Mouse (Mus musculus) hindbrain, postnatal 0 days (tissue): Measurements from ENCODE around the gene Btbd7. TPM values are rescaled to one million over a fixed set of nuclear protein-coding genes. Genes with fewer than 3 reads are reported as not detected.

Experiments
- ATAC-seq: fragments of 200-750 bp; cut with Nextera tagmentation; 2 replicates; pipeline ENCODE4 v1.8.0; 2017; ENCODE audit warnings: mild to moderate bottlenecking, moderate TSS enrichment, moderate library complexity
- DNase-seq: peaks from one replicate; pipeline ENCODE4 v3.0.0-alpha.2; 2015; ENCODE audit warnings: low spot score
- H3K27ac ChIP-seq: fragments of 300-500 bp; sonication (generic); 2 replicates; pipeline ENCODE4 v1.5.1; 2014; ENCODE audit warnings: mild to moderate bottlenecking
- H3K27me3 ChIP-seq: fragments of 300-500 bp; sonication (generic); 2 replicates; pipeline ENCODE4 v1.6.1; 2014; ENCODE audit warnings: low read length, mixed read lengths; ENCODE audit not compliant: insufficient read depth
- H3K36me3 ChIP-seq: fragments of 300-500 bp; sonication (generic); 2 replicates; pipeline ENCODE4 v1.6.1; 2014; ENCODE audit warnings: low read length, mixed read lengths; ENCODE audit not compliant: insufficient read depth
- H3K4me1 ChIP-seq: fragments of 300-500 bp; sonication (generic); 2 replicates; pipeline ENCODE4 v1.6.1; 2014; ENCODE audit warnings: antibody characterized with exemption, low read length, mixed read lengths; ENCODE audit not compliant: insufficient read depth
- H3K4me2 ChIP-seq: fragments of 300-500 bp; sonication (generic); 2 replicates; pipeline ENCODE4 v1.6.1; 2014; ENCODE audit warnings: low read depth, mild to moderate bottlenecking, low read length, moderate library complexity, mixed read lengths
- H3K4me3 ChIP-seq: fragments of 300-500 bp; sonication (generic); 2 replicates; pipeline ENCODE4 v1.5.1; 2014; ENCODE audit warnings: low read length
- H3K9ac ChIP-seq: fragments of 300-500 bp; sonication (generic); replicated peaks from 2 replicates; pipeline ENCODE4 v1.6.1; 2014; ENCODE audit warnings: mild to moderate bottlenecking, low read length, moderate library complexity, mixed read lengths
- H3K9me3 ChIP-seq: fragments of 300-500 bp; sonication (generic); 2 replicates; pipeline ENCODE4 v1.6.1; 2016; ENCODE audit warnings: low read length, mixed read lengths
- CTCF ChIP-seq: IDR thresholded peaks from 2 replicates; pipeline ENCODE4 v1.5.1; 2016; ENCODE audit warnings: antibody characterized with exemption, control low read depth, low read depth
- WGBS: fragments of 180-500 bp; shearing (Covaris S2); extraction: QIAGEN DNeasy Blood & Tissue Kit; methylation state at CpG from one replicate; pipeline ENCODE4 v1.1.7; 2014; 5-methylcytosine and 5-hydroxymethylcytosine counted together
- polyA plus RNA-seq: library from polyadenylated mRNA; unstranded; fragments of >200 nt; fragmentation: Nextera tagmentation; extraction: Ambion mirVana; gene quantifications from 2 replicates; pipeline ENCODE4 v1.2.1, GENCODE M21; 2015
- total RNA-seq: library from RNA; depleted of rRNA; stranded (reverse); fragments of >200 nt; gene quantifications from 2 replicates; pipeline ENCODE4 v1.2.3, GENCODE M21; 2014; rRNA removed

Btbd7 gene
- total RNA-seq (27.3 and 30.9 TPM in 2 replicates), polyA plus RNA-seq (9.7 TPM in 2 replicates)

- no peaks in the 10 kb centered on the region for H3K9me3 ChIP-seq
- no peaks in the 10 kb centered on the region for H3K36me3 ChIP-seq
- under 1% methylated on average over 61 of the region's 95 CpGs for WGBS
- H3K4me3 ChIP-seq, result peak within 1 kb of the TSS; percentile 64
- peak within 1 kb of the TSS; percentile 96 for H3K9ac ChIP-seq
- DNase-seq, result peak; percentile 99
- peak; percentile 97 for ATAC-seq
- H3K4me2 ChIP-seq, result peak within 1 kb of the TSS; percentile 86
- H3K27ac ChIP-seq, result peak within 1 kb of the TSS; percentile 96
- H3K27me3 ChIP-seq, result no peaks in the 10 kb centered on the region
- no peak for TF ChIP-seq CTCF
- no peaks in the 10 kb centered on the region for H3K4me1 ChIP-seq
These were observed at the start of gene Btbd7 for GRCm38 (mm10) chr12:102878031-102878823. TSS of gene Btbd7 (minus strand) at chr12:102878471.

GRCm38 (mm10) chr12:102916073-102916472 lies 37.8 kb upstream of the Btbd7 start:
- DNase-seq (no peak), ATAC-seq (no peak)
- H3K36me3 ChIP-seq, result no peaks in the 10 kb centered on the region
- H3K4me2 ChIP-seq, result no peak overlapping the region
- H3K9me3 ChIP-seq, result no peaks in the 10 kb centered on the region
- no peak for TF ChIP-seq CTCF
- no peaks in the 10 kb centered on the region for H3K4me1 ChIP-seq
- H3K27ac ChIP-seq, result no peak overlapping the region
- 84% methylated on average over 2 of the region's 2 CpGs for WGBS
- H3K27me3 ChIP-seq, result no peaks in the 10 kb centered on the region
- no peak overlapping the region for H3K9ac ChIP-seq
- no peak overlapping the region for H3K4me3 ChIP-seq

- Histone ChIP-seq H3K27ac (no peak overlapping the region), H3K36me3 (no peaks in the 10 kb centered on the region), H3K4me2 (no peak overlapping the region), H3K4me1 (no peaks in the 10 kb centered on the region), H3K27me3 (no peaks in the 10 kb centered on the region), H3K9ac (no peak overlapping the region), H3K9me3 (no peaks in the 10 kb centered on the region), H3K4me3 (no peak overlapping the region)
- 40% methylated on average over 3 of the region's 3 CpGs for WGBS
- no peak for TF ChIP-seq CTCF
- 0 out of 2 replicates have a peak, but pooled peaks have one; percentile 56 for ATAC-seq
- peak; percentile 39 for DNase-seq
These were observed 29.9 kb upstream of the Btbd7 start for GRCm38 (mm10) chr12:102908191-102908590.

GRCm38 (mm10) chr12:102899091-102899490 lies 20.8 kb upstream of the Btbd7 start, which contains the start of gene Cox8c:
TSS of gene Cox8c (plus strand) at chr12:102899316.
- H3K4me2 ChIP-seq, result no peak within 1 kb of the TSS
- no peaks in the 10 kb centered on the region for H3K27me3 ChIP-seq
- H3K27ac ChIP-seq, result no peak within 1 kb of the TSS
- H3K36me3 ChIP-seq, result no peaks in the 10 kb centered on the region
- no peaks in the 10 kb centered on the region for H3K9me3 ChIP-seq
- no peaks in the 10 kb centered on the region for H3K4me1 ChIP-seq
- no peak for TF ChIP-seq CTCF
- H3K9ac ChIP-seq, result no peak within 1 kb of the TSS
- H3K4me3 ChIP-seq, result no peak within 1 kb of the TSS
- DNase-seq (no peak), ATAC-seq (no peak)
- WGBS, result 94% methylated on average over 17 of the region's 17 CpGs

GRCm38 (mm10) chr12:102888568-102888967 lies 10.3 kb upstream of the Btbd7 start:
- Histone ChIP-seq H3K4me3 (no peak overlapping the region), H3K9ac (no peak overlapping the region), H3K9me3 (no peaks in the 10 kb centered on the region), H3K27ac (no peak overlapping the region), H3K4me1 (no peaks in the 10 kb centered on the region), H3K27me3 (no peaks in the 10 kb centered on the region), H3K36me3 (no peaks in the 10 kb centered on the region), H3K4me2 (no peak overlapping the region)
- WGBS, result 56% methylated on average over 5 of the region's 5 CpGs
- no peak for TF ChIP-seq CTCF
- no peak for ATAC-seq
- no peak for DNase-seq

- H3K9me3 ChIP-seq, result no peaks in the 10 kb centered on the region
- H3K27ac ChIP-seq, result no peak overlapping the region
- H3K4me2 ChIP-seq, result no peak overlapping the region
- H3K4me3 ChIP-seq, result no peak overlapping the region
- H3K4me1 ChIP-seq, result no peaks in the 10 kb centered on the region
- WGBS, result 62% methylated on average over 10 of the region's 10 CpGs
- TF ChIP-seq CTCF, result no peak
- H3K36me3 ChIP-seq, result no peaks in the 10 kb centered on the region
- H3K27me3 ChIP-seq, result no peaks in the 10 kb centered on the region
- DNase-seq (no peak), ATAC-seq (no peak)
- H3K9ac ChIP-seq, result no peak overlapping the region
These were observed 9.1 kb upstream of the Btbd7 start for GRCm38 (mm10) chr12:102887366-102887765.

- ATAC-seq (peak; percentile 89), DNase-seq (peak; percentile 86)
- no peaks in the 10 kb centered on the region for H3K9me3 ChIP-seq
- TF ChIP-seq CTCF, result peak; percentile 91
- H3K4me3 ChIP-seq, result no peak overlapping the region
- WGBS, result 17% methylated on average over 5 of the region's 5 CpGs
- H3K9ac ChIP-seq, result no peak overlapping the region
- no peaks in the 10 kb centered on the region for H3K27me3 ChIP-seq
- H3K36me3 ChIP-seq, result no peaks in the 10 kb centered on the region
- no peak overlapping the region for H3K27ac ChIP-seq
- H3K4me2 ChIP-seq, result no peak overlapping the region
- no peaks in the 10 kb centered on the region for H3K4me1 ChIP-seq
These were observed 7.5 kb upstream of the Btbd7 start for GRCm38 (mm10) chr12:102885735-102886134.
